Mouse (Mus musculus) limb, embryonic 10.5 days (tissue): Measurements from ENCODE around the gene Cd9. TPM values are rescaled to one million over a fixed set of nuclear protein-coding genes. Genes with fewer than 3 reads are reported as not detected.

Experiments
- DNase-seq: peaks from one replicate; pipeline ENCODE4 v3.0.0-alpha.2; 2017; ENCODE audit warnings: low spot score
- H3K27ac ChIP-seq: fragments of 300-500 bp; sonication (generic); 2 replicates; pipeline ENCODE4 v1.5.1; 2016; ENCODE audit warnings: mild to moderate bottlenecking
- H3K27me3 ChIP-seq: fragments of 300-500 bp; sonication (generic); 2 replicates; pipeline ENCODE4 v1.6.1; 2016; ENCODE audit warnings: low read depth, mild to moderate bottlenecking; ENCODE audit not compliant: poor library complexity, severe bottlenecking
- H3K36me3 ChIP-seq: fragments of 300-500 bp; sonication (generic); 2 replicates; pipeline ENCODE4 v1.6.1; 2016; ENCODE audit warnings: mild to moderate bottlenecking, moderate library complexity
- H3K4me1 ChIP-seq: fragments of 300-500 bp; sonication (generic); 2 replicates; pipeline ENCODE4 v1.6.1; 2016
- H3K4me3 ChIP-seq: fragments of 300-500 bp; sonication (generic); 2 replicates; pipeline ENCODE4 v1.5.1; 2016; ENCODE audit warnings: mild to moderate bottlenecking, moderate library complexity
- H3K9me3 ChIP-seq: fragments of 300-500 bp; sonication (generic); replicated peaks from 2 replicates; pipeline ENCODE4 v1.6.1; 2016; ENCODE audit warnings: mild to moderate bottlenecking
- WGBS: fragments of 180-500 bp; shearing (Covaris S2); methylation state at CpG from one replicate; pipeline ENCODE4 v1.1.7; 2016; 5-methylcytosine and 5-hydroxymethylcytosine counted together
- polyA plus RNA-seq: library from polyadenylated mRNA; unstranded; fragments of >200 nt; fragmentation: Nextera tagmentation; extraction: Ambion mirVana; gene quantifications from 2 replicates; pipeline ENCODE4 v1.2.1, GENCODE M21; 2016

Gene Cd9
- polyA plus RNA-seq, 1 experiment from 2014 or later = 33.2 TPM

DNA sequence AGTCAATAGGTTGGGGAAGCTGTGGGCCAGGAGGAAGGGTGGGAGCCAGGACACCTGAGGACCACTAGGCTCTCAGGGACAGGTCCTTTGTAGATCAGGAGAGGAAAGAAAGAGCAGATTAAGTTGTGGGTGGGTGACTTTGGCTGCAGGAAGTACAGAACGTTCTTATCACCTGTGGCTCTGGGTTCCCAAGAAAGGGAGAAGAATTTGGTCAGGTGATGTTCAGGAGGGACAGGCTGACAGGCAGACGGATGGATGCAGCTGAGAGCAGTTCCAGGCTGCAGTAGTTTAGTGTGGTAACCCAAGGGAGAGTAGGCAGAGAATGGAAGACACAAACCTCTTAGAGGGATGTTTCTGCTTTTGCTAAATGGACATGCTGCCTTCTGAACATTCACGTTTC, 71.5 kb downstream of the Cd9 start:
- Histone ChIP-seq H3K27me3 (peaks cover 2% of the 10 kb centered on the region), H3K4me3 (peak overlapping the region; percentile 35; the same call in 1 of the 2 replicates)
- 61% methylated on average over 3 of the region's 3 CpGs for WGBS

DNA sequence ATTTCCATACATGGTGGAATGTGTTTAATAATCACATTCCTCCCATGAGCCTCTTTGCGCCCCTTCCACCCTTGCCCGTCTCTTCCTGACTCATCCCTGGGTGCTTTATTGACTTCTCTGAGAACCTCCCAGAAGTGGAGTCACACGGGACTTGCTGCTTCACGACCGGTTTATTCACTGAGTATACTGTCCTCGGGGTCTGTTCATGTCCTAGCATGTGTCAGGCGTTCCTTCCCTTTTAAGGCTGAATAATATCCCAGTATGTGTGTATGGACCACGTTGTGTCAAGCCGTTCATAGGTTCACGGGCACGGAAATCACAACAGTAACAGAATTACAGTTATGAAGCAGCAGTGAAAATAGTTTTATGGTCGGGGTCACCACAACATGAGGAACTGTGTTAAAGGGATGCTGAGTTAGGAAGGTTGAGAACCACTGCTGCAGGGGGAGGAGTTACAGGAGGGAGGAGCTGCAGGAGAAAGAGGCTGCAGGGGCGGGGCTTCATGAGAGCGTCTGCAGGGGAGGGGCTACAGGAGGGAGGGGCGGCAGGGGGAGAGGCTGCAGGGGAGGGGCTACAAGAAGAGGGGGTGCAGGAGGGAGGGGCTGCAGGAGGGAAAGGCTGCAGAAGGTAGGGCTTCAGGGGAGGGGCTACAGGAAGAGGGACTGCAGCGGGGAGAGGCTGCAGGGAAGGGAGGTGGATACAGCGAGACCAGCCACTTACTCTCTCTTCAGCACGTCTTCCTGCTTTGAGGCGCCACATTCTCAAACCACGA, 72.4 kb downstream of the Cd9 start:
- peaks cover 8% of the 10 kb centered on the region for H3K27me3 ChIP-seq
- H3K27ac ChIP-seq = peak overlapping the region; percentile 51
- peaks cover 39% of the 10 kb centered on the region for H3K4me1 ChIP-seq
- DNase-seq = peak; percentile 85
- WGBS = 28% methylated on average over 18 of the region's 20 CpGs
- H3K4me3 ChIP-seq = peak overlapping the region; percentile 35
- no peaks in the 10 kb centered on the region for H3K36me3 ChIP-seq
- no peaks in the 10 kb centered on the region for H3K9me3 ChIP-seq

More for the DNA sequence above, 71.5 kb downstream of the Cd9 start:
- Histone ChIP-seq H3K27ac (peak overlapping the region; percentile 51; the same call in 1 of the 2 replicates), H3K9me3 (no peaks in the 10 kb centered on the region), H3K36me3 (no peaks in the 10 kb centered on the region), H3K4me1 (peaks cover 46% of the 10 kb centered on the region)
- no peak for DNase-seq

DNA sequence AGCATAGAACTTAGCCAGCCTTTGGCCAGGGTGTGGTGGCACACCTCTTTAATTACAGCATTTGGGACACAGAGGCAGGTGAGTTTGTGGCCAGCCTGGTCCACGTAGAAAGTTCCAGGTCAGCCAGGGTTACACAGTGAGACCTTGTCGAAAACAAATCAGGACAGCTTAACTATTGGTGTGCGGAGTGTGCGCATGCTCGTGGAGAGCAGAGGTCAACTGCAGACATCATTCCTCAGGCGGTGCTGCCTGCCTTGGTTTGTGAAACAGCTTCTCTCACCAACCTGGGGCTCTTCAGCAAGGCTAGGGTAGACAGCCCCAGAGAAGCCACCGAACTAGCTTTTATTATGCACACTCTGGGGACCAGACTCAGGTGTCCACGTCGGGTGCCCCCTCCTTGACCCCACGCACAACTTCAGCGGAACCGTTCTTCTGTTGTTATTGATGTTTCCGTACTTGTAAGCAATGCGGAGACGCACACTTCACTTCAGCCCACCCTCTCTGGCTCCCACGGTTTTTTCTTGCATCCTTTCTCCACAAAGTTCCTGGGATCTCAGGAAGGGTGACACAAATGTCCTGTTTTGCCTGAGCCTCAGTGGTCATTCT, 74.0 kb downstream of the Cd9 start:
- Histone ChIP-seq H3K4me1 (peaks cover 27% of the 10 kb centered on the region), H3K4me3 (no peak overlapping the region), H3K9me3 (no peaks in the 10 kb centered on the region), H3K27me3 (peaks cover 8% of the 10 kb centered on the region), H3K27ac (no peak overlapping the region), H3K36me3 (no peaks in the 10 kb centered on the region)
- WGBS = 69% methylated on average over 16 of the region's 16 CpGs
- DNase-seq = no peak

DNA sequence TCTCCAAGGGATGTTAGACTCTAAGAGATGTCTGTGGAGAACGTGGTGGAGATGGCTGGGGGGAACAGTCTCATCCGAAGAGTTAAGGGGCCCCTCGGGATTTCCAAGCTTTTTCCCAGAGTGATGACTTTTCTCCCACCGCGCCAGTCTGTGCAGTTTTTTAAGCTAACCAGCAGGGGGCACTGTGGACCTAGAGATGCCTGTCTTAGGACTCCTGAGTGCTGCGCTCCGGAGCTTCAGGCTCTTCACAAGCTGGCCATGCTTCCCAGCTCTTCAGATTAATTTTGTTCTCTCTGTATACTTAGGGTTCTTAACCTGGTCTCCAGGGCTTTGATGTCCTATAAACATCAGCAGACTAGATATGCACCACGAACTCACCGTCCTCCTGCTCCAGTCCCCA, 75.8 kb downstream of the Cd9 start:
- peak; percentile 89 for DNase-seq
- H3K9me3 ChIP-seq = no peaks in the 10 kb centered on the region
- WGBS = 17% methylated on average over 9 of the region's 9 CpGs
- H3K4me1 ChIP-seq = peaks cover 21% of the 10 kb centered on the region
- H3K27me3 ChIP-seq = peaks cover 8% of the 10 kb centered on the region
- no peak overlapping the region for H3K27ac ChIP-seq
- H3K36me3 ChIP-seq = no peaks in the 10 kb centered on the region
- H3K4me3 ChIP-seq = no peak overlapping the region

DNA sequence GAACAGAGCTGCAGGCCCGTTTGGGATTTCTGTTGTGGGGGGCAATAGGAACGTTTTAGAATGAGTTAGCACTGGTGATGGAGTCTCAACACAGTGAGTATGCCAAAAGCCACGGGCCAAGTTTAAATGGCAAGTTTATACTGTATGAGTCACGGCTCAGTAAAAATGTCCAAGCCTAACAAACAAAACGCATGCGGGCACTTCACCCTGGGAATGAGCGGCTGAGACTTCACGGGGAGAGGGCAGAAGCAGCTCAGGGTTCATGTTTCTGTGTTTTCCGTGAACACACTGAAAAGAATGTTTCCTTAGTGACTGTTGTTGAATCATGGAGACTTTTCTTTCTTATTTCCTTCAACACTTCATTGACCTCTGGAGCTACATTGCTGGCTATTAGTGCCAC, 81.3 kb downstream of the Cd9 start:
- no peak overlapping the region for H3K27ac ChIP-seq
- H3K4me1 ChIP-seq = 0 out of 2 replicates have a peak, but pooled peaks cover 6% of the 10 kb centered on the region
- H3K27me3 ChIP-seq = peaks cover 8% of the 10 kb centered on the region
- DNase-seq = no peak
- no peak overlapping the region for H3K4me3 ChIP-seq
- WGBS = 84% methylated on average over 9 of the region's 9 CpGs
- no peaks in the 10 kb centered on the region for H3K9me3 ChIP-seq
- H3K36me3 ChIP-seq = no peaks in the 10 kb centered on the region

DNA sequence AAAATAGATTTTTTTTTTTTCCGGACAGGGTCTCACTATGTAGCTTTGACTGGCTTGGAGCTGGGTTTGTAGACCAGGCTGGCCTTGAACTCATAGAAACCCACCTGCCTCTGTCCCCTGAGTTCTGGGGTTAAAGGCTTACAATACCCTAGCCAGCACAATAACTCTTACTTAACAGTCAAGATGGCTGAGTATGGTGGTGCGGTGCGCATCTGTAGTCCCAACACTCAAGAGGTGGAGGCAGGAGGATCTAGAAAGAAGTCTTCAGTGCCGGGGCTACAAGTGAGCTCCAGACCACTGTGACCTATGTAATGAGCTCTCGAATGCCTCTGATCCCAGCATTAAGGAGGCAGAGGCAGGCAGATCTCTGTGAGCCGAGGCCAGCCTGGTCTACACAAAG, 82.9 kb downstream of the Cd9 start:
- WGBS = 91% methylated on average over 6 of the region's 6 CpGs
- no peak for DNase-seq
- Histone ChIP-seq H3K27me3 (no peaks in the 10 kb centered on the region), H3K27ac (no peak overlapping the region), H3K4me3 (no peak overlapping the region), H3K4me1 (0 out of 2 replicates have a peak, but pooled peaks cover 6% of the 10 kb centered on the region), H3K9me3 (no peaks in the 10 kb centered on the region), H3K36me3 (no peaks in the 10 kb centered on the region)

DNA sequence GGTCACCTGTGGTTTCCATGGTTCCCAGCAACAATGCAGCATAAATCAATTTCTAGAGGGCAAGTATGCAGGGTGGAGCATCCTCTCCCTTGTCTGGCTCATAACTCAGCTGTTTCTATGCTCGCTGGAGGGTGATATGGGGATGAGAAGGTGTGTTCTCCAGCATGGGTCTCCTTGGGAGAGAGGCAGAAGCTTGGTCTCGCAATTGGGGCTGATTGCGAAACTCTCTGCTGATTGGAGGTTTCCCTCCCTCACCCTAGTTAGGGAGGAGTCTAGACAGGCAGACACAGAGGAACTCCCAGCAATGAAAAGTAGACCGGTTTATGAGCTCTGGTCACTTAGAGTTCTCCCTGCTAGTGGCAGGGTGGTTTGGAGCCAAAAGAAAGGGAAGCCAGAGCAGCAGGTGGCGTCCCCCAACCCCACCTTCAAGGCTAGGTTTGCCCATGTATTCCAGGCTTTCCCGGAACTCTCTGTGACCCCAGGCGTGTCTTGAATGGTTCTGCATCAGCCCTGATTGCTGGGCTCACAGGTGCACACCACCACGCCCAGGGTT, 83.5 kb downstream of the Cd9 start:
- Histone ChIP-seq H3K4me3 (no peak overlapping the region), H3K9me3 (no peaks in the 10 kb centered on the region), H3K27me3 (no peaks in the 10 kb centered on the region), H3K27ac (no peak overlapping the region), H3K36me3 (no peaks in the 10 kb centered on the region), H3K4me1 (0 out of 2 replicates have a peak, but pooled peaks cover 6% of the 10 kb centered on the region)
- WGBS = 63% methylated on average over 8 of the region's 8 CpGs
- DNase-seq = no peak

DNA sequence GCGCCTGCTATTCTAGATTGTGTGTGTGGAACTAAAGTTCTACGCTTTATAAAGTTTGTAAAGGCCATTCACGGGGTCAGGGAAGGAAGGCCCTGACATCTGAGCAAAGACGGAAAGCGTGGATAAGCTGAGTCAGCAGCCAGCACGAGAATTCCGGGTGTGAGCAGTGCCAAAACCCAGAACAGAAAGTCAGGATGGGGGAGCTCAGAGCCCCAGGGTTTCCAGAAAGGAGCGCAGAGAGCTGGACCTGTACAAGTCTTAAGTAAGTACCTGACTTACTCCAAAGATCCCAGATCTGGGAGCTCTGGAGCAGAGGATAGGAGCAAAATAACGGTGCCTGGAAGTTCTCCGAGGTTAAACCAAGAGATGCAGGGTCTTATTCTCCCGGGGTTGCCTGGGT, 84.0 kb downstream of the Cd9 start:
- Histone ChIP-seq H3K27ac (no peak overlapping the region), H3K4me3 (no peak overlapping the region), H3K36me3 (no peaks in the 10 kb centered on the region), H3K9me3 (no peaks in the 10 kb centered on the region), H3K4me1 (0 out of 2 replicates have a peak, but pooled peaks cover 6% of the 10 kb centered on the region), H3K27me3 (no peaks in the 10 kb centered on the region)
- 78% methylated on average over 11 of the region's 11 CpGs for WGBS
- no peak for DNase-seq

Other genes with a start within 250 kb of the Cd9 start
- 0.10 and 0.21 TPM in 2 replicates for gene Tuba3a, start 208.7 kb downstream of the Cd9 start, polyA plus RNA-seq
- gene Ltbr, start 180.9 kb downstream of the Cd9 start, polyA plus RNA-seq = 34.3 and 41.5 TPM in 2 replicates
- 1.0 and 1.6 TPM in 2 replicates for gene Scnn1a, start 174.1 kb downstream of the Cd9 start, polyA plus RNA-seq
- 41.8 and 43.6 TPM in 2 replicates for gene Tnfrsf1a, start 145.4 kb downstream of the Cd9 start, polyA plus RNA-seq
- gene Plekhg6, start 114.0 kb downstream of the Cd9 start, polyA plus RNA-seq = 0.26 and 0.33 TPM in 2 replicates
- 4.5 and 5.3 TPM in 2 replicates for gene Vwf, start 52.0 kb upstream of the Cd9 start, polyA plus RNA-seq
- 0.20 and 0.53 TPM in 2 replicates for gene Ano2, start 195.6 kb upstream of the Cd9 start, polyA plus RNA-seq